Mouse (Mus musculus): ENCODE results near the gene Jag2.

The Jag2 gene

GRCm38 (mm10) chr12:112929562-112930352 is at the start of gene Jag2:
Gene Jag2 (minus strand): TSS chr12:112929776.
- DNase-seq (ENCODE audit: low spot score in 2 of 2): peak in 1 of 2 experiments; percentile 39

DNA sequence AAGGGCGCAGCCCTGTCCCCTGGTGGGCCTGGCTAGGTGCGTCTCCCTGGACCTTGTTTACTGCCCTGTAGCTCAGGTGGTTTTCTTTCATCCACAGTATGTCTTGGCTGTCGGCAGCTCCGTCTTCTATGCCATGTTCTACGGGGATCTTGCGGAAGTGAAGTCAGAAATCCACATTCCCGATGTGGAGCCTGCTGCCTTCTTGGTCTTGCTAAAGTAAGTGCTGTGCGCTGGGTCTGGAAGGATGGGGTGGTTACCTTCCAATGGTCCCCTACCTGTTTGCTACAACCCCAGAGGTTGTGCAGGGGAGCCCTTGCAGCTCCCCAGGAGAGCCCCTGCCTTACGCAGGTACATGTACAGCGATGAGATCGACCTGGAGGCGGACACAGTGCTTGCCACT is 47.6 kb upstream of the Jag2 start:
- no peak for DNase-seq (ENCODE audit: low spot score in 2 of 2)

- DNase-seq (ENCODE audit: low spot score in 2 of 2): peak; percentile 85 to 92
Observed at GRCm38 (mm10) chr12:112976371-112977073, 46.9 kb upstream of the Jag2 start, which contains the start of gene Btbd6. Gene Btbd6 (plus strand): TSS chr12:112976482.

- DNase-seq (ENCODE audit: low spot score in 2 of 2): no peak
Observed at GRCm38 (mm10) chr12:112974736-112975135, 45.2 kb upstream of the Jag2 start.

- no peak for DNase-seq (ENCODE audit: low spot score in 2 of 2)
Observed at GRCm38 (mm10) chr12:112969616-112970015, 40.0 kb upstream of the Jag2 start.

DNA sequence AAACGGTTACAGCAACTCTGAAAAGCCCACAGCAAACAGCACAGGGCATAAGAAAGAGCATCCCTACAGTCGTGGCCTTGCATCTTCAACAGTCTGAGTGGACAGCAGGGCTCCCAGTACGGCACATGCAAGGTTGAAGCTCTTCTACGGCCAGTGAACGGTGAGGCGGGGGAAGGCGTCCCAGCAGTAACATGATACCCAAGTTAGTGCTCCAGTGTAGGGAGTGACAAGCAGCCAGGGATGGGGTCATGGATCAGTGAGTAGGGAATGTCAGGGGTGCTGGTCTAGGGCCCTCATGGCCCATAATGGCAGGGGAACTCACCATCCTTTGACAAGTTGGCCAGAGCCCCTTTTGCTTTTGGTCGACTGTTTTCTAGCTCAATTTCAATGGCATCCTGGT is 39.4 kb upstream of the Jag2 start:
- DNase-seq (ENCODE audit: low spot score in 2 of 2): no peak

- DNase-seq (ENCODE audit: low spot score in 2 of 2): no peak
Observed at GRCm38 (mm10) chr12:112965783-112966182, 36.2 kb upstream of the Jag2 start.

DNA sequence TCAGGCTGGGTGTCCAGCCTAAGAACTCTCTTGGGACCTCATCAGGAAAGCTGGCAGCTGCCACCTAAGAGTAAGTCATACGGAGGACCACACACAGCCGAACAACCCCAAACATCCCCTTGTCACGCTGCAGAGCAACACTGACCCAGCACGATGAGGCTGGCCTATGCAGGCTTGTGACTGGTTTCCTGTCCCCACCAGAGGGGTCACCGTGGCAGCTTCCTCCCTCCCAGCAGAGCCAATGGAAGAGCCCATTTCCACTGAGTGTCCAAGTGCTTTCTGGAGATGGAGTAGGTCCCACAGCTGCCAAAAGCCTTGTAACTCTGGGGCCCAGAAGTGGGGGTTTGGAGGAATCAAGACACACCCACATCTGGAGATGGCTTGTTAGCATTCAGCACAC is 32.3 kb upstream of the Jag2 start:
- no peak for DNase-seq (ENCODE audit: low spot score in 2 of 2)

DNA sequence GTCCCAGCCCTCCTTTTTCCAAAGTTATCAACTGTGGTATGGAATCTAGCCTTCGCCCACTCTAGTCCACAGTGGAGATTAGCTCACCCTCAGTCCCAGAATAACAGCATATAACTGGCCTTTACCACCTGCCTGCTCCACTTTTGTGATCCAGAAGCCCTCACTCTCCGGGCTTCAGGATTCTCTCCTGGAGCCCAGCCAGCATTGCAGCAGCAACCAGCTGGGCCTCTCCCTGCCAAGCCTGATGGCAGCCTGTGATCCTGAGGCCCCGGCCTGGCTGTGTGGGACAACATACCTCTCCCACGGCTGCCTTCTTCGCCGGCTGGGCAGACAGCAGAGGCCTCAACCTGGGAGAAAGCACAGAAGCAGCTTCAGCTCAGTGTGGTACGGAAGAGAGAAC is 31.9 kb upstream of the Jag2 start:
- no peak for DNase-seq (ENCODE audit: low spot score in 2 of 2)

GRCm38 (mm10) chr12:112959421-112959820 is 29.8 kb upstream of the Jag2 start:
- DNase-seq (ENCODE audit: low spot score in 2 of 2): no peak

- no peak for DNase-seq (ENCODE audit: low spot score in 2 of 2)
Observed at GRCm38 (mm10) chr12:112958303-112958702, 28.7 kb upstream of the Jag2 start.

DNA sequence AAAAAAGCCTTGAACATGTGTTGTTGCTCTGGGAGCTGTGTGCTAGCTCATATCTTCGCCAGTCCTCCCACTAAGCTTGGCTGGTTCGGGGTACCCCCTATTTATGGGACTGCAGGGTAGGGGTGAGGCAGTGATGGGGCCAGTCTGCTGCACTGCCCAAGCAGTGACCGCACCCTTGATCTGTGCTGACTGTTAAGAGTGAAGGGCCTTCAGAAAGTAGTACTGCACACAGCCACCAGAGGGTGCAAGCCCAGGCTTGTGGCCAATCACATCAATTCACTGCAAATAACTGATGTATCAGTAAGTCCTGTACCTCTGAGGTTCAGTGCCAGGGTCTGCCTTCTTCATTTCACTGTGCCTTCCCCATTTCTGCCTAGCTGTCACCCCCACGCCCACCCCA is 26.2 kb upstream of the Jag2 start:
- DNase-seq (ENCODE audit: low spot score in 2 of 2): peak; percentile 76 to 90

GRCm38 (mm10) chr12:112952926-112953565 is 23.5 kb upstream of the Jag2 start:
- no peak for DNase-seq (ENCODE audit: low spot score in 2 of 2)

DNA sequence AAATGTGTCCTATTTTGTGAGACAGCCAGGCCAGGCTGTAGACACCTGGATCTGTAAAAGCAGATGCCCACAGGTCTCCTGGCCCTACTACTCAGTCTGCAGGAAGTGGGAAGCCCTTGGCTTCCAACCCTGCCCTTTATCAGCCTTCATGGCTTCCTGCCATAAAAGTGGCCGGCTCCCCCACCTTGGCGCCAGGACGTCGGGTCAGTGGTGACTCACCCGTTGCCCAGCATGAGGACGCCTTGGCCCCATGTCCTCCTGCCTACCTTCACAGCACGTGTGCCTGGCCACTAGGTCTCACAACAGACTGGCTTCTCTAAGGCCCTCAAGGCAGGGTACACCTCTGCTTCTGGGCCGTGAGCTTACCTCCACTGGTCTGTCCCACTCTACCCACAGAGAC is 22.9 kb upstream of the Jag2 start:
- DNase-seq (ENCODE audit: low spot score in 2 of 2): no peak

DNA sequence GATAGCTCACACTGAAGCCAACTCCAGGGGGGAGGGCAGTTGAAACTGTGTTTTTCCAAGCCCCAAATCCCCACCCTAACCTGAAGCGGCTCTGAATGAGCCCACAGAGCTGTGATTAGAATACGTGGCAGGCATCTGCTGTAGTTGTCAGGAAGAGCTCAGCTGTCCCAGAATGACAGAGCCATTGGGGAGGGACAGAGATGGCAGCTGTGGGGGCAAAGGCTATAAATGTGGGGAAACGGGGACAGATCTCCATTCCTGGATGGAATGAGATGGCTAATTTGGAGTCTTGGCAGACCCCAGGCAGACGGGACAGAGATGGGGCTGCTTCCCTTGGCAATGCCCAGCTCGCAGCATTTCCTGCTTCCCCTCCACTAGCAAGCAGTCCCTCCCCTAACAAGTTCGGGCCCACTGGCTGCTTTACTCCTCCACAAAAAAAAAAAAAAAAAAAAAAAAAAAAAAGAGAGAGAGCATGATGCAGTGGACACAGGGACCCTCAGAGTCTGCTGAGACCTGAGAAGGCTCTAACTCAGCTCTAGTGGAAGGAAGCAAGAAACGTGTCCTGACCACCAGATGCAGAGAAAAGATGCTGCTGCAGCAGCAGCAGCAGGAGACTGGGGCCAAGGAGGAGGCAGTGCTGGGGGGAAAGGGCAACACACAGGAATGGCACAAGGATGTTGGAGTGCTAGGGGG is 21.7 kb upstream of the Jag2 start:
- DNase-seq (ENCODE audit: low spot score in 2 of 2): no peak

DNA sequence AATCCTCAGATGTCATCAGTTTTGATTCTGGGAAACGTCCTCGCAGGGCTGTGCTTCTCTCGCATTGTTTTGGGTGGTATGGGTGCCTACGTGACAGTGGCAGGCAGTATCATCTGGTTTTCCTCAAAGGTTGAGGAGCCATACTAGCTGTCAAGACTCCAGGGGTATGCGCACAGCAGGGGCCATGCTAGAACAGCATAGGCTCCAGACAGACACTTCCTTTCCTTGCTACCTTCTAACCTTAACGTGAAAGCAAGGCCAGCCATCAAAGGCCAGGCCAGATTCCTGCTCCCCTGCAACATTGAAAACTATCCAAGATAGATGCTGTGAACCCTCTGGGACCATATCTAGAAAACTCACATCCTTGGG is 21.2 kb upstream of the Jag2 start:
- no peak for DNase-seq (ENCODE audit: low spot score in 2 of 2)

DNA sequence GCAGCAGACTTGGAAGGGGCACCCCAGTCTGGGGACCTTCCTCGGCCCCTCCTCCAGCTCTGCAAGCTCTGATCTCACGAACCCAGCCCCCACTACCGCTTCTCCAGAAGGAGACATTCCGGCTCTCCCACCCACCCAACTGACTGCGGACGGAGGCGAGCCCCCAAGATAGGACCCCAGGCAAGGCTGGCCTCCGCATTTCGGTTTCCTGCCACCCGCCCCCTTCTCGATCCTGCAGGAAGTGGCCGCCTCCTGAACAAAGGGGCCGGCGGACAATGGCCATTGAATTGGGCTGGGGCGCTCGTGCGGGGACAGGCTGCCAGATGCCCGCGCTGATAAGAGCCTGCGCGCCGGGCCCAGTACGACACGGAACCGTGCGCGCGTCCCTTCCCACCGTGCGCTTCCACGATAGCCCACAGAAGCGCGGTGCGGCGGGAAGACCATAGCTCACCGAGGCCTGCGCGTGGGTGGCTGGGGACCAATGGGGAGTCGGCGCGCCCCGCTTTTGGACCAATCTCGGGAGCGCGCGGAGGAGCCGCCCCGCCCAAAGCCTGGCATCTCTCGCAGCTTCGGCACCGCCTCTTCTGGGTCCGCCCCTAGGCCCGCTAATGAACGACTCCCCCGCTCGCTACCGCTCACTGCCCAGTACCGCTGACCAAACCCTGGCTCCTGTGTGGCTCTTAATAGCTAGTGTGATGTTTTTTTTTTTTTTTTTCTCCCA is 20.6 kb upstream of the Jag2 start:
- DNase-seq (ENCODE audit: low spot score in 2 of 2): peak; percentile 75 to 86

- DNase-seq (ENCODE audit: low spot score in 2 of 2): no peak
Observed at GRCm38 (mm10) chr12:112947307-112947706, 17.7 kb upstream of the Jag2 start.

DNA sequence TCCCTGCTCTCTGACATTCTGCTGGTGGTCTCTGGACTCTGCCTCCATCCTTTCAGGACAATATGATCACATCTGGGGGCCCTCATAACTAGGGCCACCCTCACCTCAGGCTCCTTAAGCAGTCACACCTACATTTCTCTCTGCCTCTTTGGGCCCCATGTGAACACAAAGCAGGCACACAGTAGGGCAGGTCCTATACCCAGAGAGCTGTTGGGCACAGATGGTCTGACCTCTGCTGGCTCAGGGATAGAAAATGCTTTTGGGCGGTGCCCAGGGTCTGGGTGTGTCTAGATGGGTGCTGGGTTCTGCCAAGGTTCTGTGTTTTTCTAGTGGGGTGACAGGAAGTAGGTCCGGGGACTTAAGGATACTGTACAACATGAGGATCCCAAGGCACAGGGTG is 14.1 kb upstream of the Jag2 start:
- no peak for DNase-seq (ENCODE audit: low spot score in 2 of 2)

DNA sequence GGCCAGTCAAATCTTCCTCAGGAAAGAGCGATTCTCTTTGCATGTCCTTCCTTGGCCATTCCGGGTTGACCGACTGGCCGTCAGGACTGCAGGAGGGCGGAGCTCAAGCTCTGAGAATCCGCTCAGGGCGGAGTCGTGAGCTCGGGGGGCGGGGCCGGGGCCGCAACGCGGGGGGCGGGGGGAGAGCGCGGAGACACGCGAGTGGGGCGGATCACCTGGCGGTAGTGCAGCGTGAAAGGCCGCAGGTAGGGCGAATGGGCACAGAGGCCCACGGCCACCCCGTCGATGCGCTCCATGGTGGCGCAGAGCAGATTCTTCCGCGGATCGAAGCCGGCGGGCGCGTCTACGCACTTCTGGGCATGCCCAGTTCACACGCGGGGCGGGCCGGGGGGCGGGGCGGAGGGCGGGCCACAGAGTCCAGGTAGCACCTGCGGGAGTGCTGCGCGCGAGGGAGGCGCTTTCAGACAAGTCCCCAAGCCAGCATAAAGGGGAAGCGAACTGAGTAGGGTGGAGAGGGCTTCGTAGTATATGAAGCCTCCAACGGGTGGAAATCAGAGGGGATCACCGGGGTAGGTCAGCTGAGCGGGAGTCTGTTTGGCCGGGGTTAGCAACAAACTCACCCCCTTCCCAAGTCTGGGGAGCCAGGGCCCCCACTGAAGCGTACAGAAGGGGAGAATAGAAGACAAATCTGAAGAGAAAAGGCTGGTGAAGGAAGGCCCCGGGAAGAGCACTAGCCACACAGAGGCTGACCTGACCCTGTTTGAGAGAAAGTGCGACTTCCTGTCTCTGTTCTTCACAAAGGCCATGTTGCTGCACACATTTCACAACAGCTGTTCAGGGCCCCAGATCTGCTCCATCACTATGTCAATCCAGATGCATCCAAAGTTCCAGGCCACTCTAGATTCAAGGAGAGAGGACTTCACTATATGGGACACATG is 12.5 kb upstream of the Jag2 start, which contains the start of gene Nudt14:
TSS of gene Nudt14 (minus strand) at position 349 of the 938 bp plus-strand sequence.
- peak; percentile 65 to 84 for DNase-seq (ENCODE audit: low spot score in 2 of 2)

Data from spleen, postnatal 4 days (tissue).